21 mouse cellular contexts compared by ENCODE assay signal in genomic region chr3:116233515-116233914, GRCm38 (mm10). TPM values are rescaled to one million over a fixed set of nuclear protein-coding genes. Genes with fewer than 3 reads are reported as not detected.
"Had no signal": no experiment of that assay in that cellular context is flagged by ENCODE, and none has a peak within 500 bp of the region (broad histone marks: within the 10 kb centered on the region; RNA-seq: fewer than 3 reads in every experiment).

No protein-coding gene starts in this region.

- DNase-seq: left cerebral cortex, postnatal 4 days; liver; liver, embryonic 13.5 days; liver, postnatal 0 days; lung, adult 18-20 months; lung, adult 2 months; lung, embryonic 14.5 days; lung, postnatal 10 days; lung, postnatal 14 days; lung, postnatal 36 days; lung, postnatal 4 days; midbrain, embryonic 14.5 days had no signal

- ATAC-seq: liver, embryonic 12.5 days; liver, postnatal 0 days; lung, postnatal 0 days; midbrain, embryonic 13.5 days; midbrain, embryonic 15.5 days; midbrain, embryonic 16.5 days had no signal

RNA-seq across cellular contexts. Expression of gene Gpr88, which starts 19.8 kb away (rescaled TPM):
- total RNA-seq: liver, adult 2 months; megakaryocyte progenitor cell, adult 5-6 weeks; megakaryocyte-erythroid progenitor cell, adult 5-6 weeks; monocyte, adult 5-6 weeks had no signal
